Mouse (Mus musculus) CH12.LX (cell line): ENCODE measurements around the gene Fli1. TPM values are rescaled to one million over a fixed set of nuclear protein-coding genes. Genes with fewer than 3 reads are reported as not detected.

Experiments
- DNase-seq: peaks from one replicate; pipeline ENCODE4 v3.0.0-alpha.2; 2013; ENCODE audit errors: extremely low read depth
- H3K27ac ChIP-seq: 2 replicates; pipeline ENCODE4 v1.5.1; 2012; ENCODE audit warnings: low read depth, mild to moderate bottlenecking, control low read depth, moderate library complexity; ENCODE audit not compliant: insufficient read depth
- H3K27me3 ChIP-seq: replicated peaks from 2 replicates; pipeline ENCODE3; 2012; ENCODE audit warnings: inconsistent platforms
- H3K36me3 ChIP-seq, 2 experiments: replicated peaks in 1 of 2; 2 replicates each; pipeline versions ENCODE3 to v1.6.1; 2012; ENCODE audit warnings: inconsistent platforms in 1 of 2, low read length in 1 of 2, mild to moderate bottlenecking in 1 of 2, mixed read lengths in 1 of 2, moderate library complexity in 1 of 2; ENCODE audit not compliant: control insufficient read depth in 1 of 2, insufficient read depth in 1 of 2
- H3K4me1 ChIP-seq, 2 experiments: 2 replicates each; pipeline ENCODE4 v1.6.1; 2012; ENCODE audit warnings: inconsistent platforms in 1 of 2, moderate library complexity in 1 of 2; ENCODE audit not compliant: insufficient read depth in 2 of 2, control insufficient read depth in 1 of 2
- H3K4me2 ChIP-seq: 2 replicates; pipeline ENCODE4 v1.6.1; 2012; ENCODE audit warnings: low read depth, mild to moderate bottlenecking, control low read depth; ENCODE audit not compliant: poor library complexity, insufficient read depth, severe bottlenecking
- H3K4me3 ChIP-seq, 3 experiments: fragments of 150-350 bp in 1 of 3; sonication (generic) in 1 of 3; replicated peaks in 1 of 3; 2 replicates each; pipeline versions ENCODE3 to v1.5.1; 2011 to 2012; ENCODE audit warnings: low read depth in 2 of 3, low read length in 2 of 3, mild to moderate bottlenecking in 2 of 3, moderate library complexity in 2 of 3, control low read depth in 1 of 3, improper control_type of control experiment in 1 of 3, inconsistent platforms in 1 of 3, mixed read lengths in 1 of 3; ENCODE audit not compliant: poor library complexity in 1 of 3
- H3K79me2 ChIP-seq: replicated peaks from 2 replicates; pipeline ENCODE4 v1.6.1; 2012; ENCODE audit warnings: mild to moderate bottlenecking, moderate library complexity; ENCODE audit not compliant: control insufficient read depth, poor library complexity, insufficient read depth, severe bottlenecking; ENCODE audit errors: extremely low read depth
- H3K9ac ChIP-seq: 2 replicates; pipeline ENCODE4 v1.6.1; 2012; ENCODE audit warnings: low read depth, mild to moderate bottlenecking, control low read depth, moderate library complexity; ENCODE audit not compliant: insufficient read depth
- H3K9me3 ChIP-seq: replicated peaks from 2 replicates; pipeline ENCODE3; 2012; ENCODE audit warnings: low read length, inconsistent platforms, mixed read lengths
- BHLHE40 ChIP-seq: IDR thresholded peaks from 2 replicates; pipeline ENCODE4 v1.6.1; 2011; ENCODE audit warnings: mild to moderate bottlenecking, low read depth, low read length, improper control_type of control experiment
- CHD1 ChIP-seq: IDR thresholded peaks from 2 replicates; pipeline ENCODE4 v1.6.1; 2012; ENCODE audit warnings: low read depth, low read length, improper control_type of control experiment, inconsistent platforms
- CHD2 ChIP-seq: IDR thresholded peaks from 2 replicates; pipeline ENCODE4 v1.6.1; 2011; ENCODE audit warnings: low read length, improper control_type of control experiment
- CTCF ChIP-seq, 2 experiments: IDR thresholded peaks in 1 of 2; conservative IDR thresholded peaks in 1 of 2; 2 replicates each; pipeline ENCODE4 v1.5.1; 2011 to 2012; ENCODE audit warnings: low read depth in 2 of 2, low read length in 2 of 2, improper control_type of control experiment in 1 of 2, inconsistent platforms in 1 of 2, mild to moderate bottlenecking in 1 of 2, moderate library complexity in 1 of 2
- E2F4 ChIP-seq: IDR thresholded peaks from 2 replicates; pipeline ENCODE4 v1.6.1; 2011; ENCODE audit warnings: low read depth, low read length, improper control_type of control experiment; ENCODE audit not compliant: insufficient replicate concordance
- EP300 ChIP-seq: IDR thresholded peaks from 2 replicates; pipeline ENCODE4 v1.6.1; 2011; ENCODE audit warnings: low read length, improper control_type of control experiment
- GABPA ChIP-seq: IDR thresholded peaks from 2 replicates; pipeline ENCODE4 v1.6.1; 2012; ENCODE audit warnings: low read depth, low read length, improper control_type of control experiment, inconsistent platforms; ENCODE audit not compliant: insufficient replicate concordance
- JUND ChIP-seq: conservative IDR thresholded peaks from 2 replicates; pipeline ENCODE4 v1.6.1; 2011; ENCODE audit warnings: low read depth, low read length, improper control_type of control experiment
- MAFK ChIP-seq: IDR thresholded peaks from 2 replicates; pipeline ENCODE4 v1.6.1; 2011; ENCODE audit warnings: low read length, improper control_type of control experiment; ENCODE audit not compliant: insufficient replicate concordance
- MAX ChIP-seq: IDR thresholded peaks from 2 replicates; pipeline ENCODE4 v1.6.1; 2011; ENCODE audit warnings: low read length, improper control_type of control experiment
- MXI1 ChIP-seq: IDR thresholded peaks from 2 replicates; pipeline ENCODE4 v1.6.1; 2011; ENCODE audit warnings: mild to moderate bottlenecking, low read depth, low read length, improper control_type of control experiment
- MYC ChIP-seq: IDR thresholded peaks from 2 replicates; pipeline ENCODE4 v1.6.1; 2011; ENCODE audit warnings: low read depth, mild to moderate bottlenecking, improper control_type of control experiment, low read length
- PAX5 ChIP-seq: IDR thresholded peaks from 2 replicates; pipeline ENCODE4 v1.6.1; 2012; ENCODE audit warnings: low read length, inconsistent platforms, mixed read lengths
- POLR2A ChIP-seq: IDR thresholded peaks from 2 replicates; pipeline ENCODE4 v1.6.1; 2011; ENCODE audit warnings: low read depth, mild to moderate bottlenecking, improper control_type of control experiment, low read length
- POLR2AphosphoS2 ChIP-seq: IDR thresholded peaks from 2 replicates; pipeline ENCODE4 v1.6.1; 2011; ENCODE audit warnings: low read depth, low read length, improper control_type of control experiment
- RAD21 ChIP-seq: IDR thresholded peaks from 2 replicates; pipeline ENCODE4 v1.6.1; 2011; ENCODE audit warnings: low read depth, mild to moderate bottlenecking, low read length, improper control_type of control experiment, moderate library complexity
- SIN3A ChIP-seq: IDR thresholded peaks from 2 replicates; pipeline ENCODE4 v1.6.1; 2012; ENCODE audit warnings: low read length, improper control_type of control experiment, inconsistent platforms
- SMC3 ChIP-seq: IDR thresholded peaks from 2 replicates; pipeline ENCODE4 v1.6.1; 2011; ENCODE audit warnings: low read depth, low read length, improper control_type of control experiment
- TBP ChIP-seq: conservative IDR thresholded peaks from 2 replicates; pipeline ENCODE4 v1.6.1; 2011; ENCODE audit warnings: low read depth, low read length, improper control_type of control experiment
- TCF12 ChIP-seq: IDR thresholded peaks from 2 replicates; pipeline ENCODE4 v1.6.1; 2014; ENCODE audit warnings: low read depth, mild to moderate bottlenecking, inconsistent platforms, low read length, improper control_type of control experiment
- USF1 ChIP-seq: IDR thresholded peaks from 2 replicates; pipeline ENCODE4 v1.6.1; 2014; ENCODE audit warnings: low read depth, mild to moderate bottlenecking, inconsistent platforms, low read length, improper control_type of control experiment
- USF2 ChIP-seq: conservative IDR thresholded peaks from 2 replicates; pipeline ENCODE4 v1.6.1; 2011; ENCODE audit warnings: low read depth, low read length, improper control_type of control experiment
- ZKSCAN1 ChIP-seq: IDR thresholded peaks from 2 replicates; pipeline ENCODE4 v1.6.1; 2012; ENCODE audit warnings: low read depth, inconsistent platforms, low read length, improper control_type of control experiment, borderline replicate concordance
- ZNF384 ChIP-seq: IDR thresholded peaks from 2 replicates; pipeline ENCODE4 v1.6.1; 2012; ENCODE audit warnings: low read depth, low read length, improper control_type of control experiment, inconsistent platforms
- dilution Hi-C: fragments of 300-500 bp; cut with MboI; formaldehyde crosslinking; loops from 2 replicates; pipeline ENCODE4 v1.14.3; 2020; ENCODE audit warnings: low sequenced_read_pairs; ENCODE audit not compliant: extremely low pct_unique_long_range_greater_than_20kb, extremely low pct_ligation_motif_present
- in situ Hi-C: fragments of 300-500 bp; cut with MboI; formaldehyde crosslinking; loops from 3 replicates; pipeline ENCODE4 v1.14.3; 2019; ENCODE audit warnings: low sequenced_read_pairs, low pct_ligation_motif_present, low pct_unique_long_range_greater_than_20kb, mixed read lengths
- polyA plus RNA-seq: library from polyadenylated mRNA; unstranded; fragments of >175 nt; gene quantifications from 2 replicates; pipeline ENCODE4 v1.2.1, GENCODE M21; 2012; ENCODE audit warnings: low read depth; ENCODE audit not compliant: insufficient read length
- total RNA-seq, 2 experiments: library from RNA; depleted of rRNA; stranded (reverse); fragments of 300-350 nt in 1 of 2; fragments of >200 nt in 1 of 2; gene quantifications; 2 replicates each; pipeline ENCODE4 v1.2.3; 2012 to 2014

Fli1 gene
- total and polyA plus RNA-seq, 3 experiments: 20.3 to 29.3 (median 20.8) TPM

DNA sequence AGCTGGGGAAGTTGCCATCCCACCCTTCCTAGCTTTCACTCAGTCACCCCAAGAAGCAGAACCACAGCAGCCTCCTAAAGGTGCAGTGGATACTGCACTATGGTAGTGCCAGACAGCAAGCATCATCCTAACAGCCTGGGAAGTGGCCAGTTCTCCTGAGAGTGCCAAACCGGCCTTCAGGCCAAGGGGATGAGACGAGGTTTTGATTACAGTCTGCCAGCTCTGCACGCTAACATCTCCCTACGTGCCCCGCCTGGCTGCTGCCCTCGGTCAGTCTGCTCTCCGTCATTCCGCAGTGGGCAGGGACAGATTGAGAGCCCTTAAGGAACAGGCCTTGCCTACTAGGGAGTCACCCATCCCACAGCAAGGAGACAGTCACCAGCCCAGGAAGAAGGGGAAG is 75.8 kb downstream of the Fli1 start:
- TF ChIP-seq MAX: no peak
- no peak for TF ChIP-seq USF1
- TF ChIP-seq CHD2: no peak
- TF ChIP-seq PAX5: no peak
- TF ChIP-seq POLR2AphosphoS2: no peak
- no peak for TF ChIP-seq SIN3A
- TF ChIP-seq CTCF (conservative IDR thresholded peaks at IDR 0.05 in 1 of 2, IDR thresholded peaks at IDR 0.05 in 1 of 2; ENCODE audit: low read depth in 2 of 2, low read length in 2 of 2): no peak
- TF ChIP-seq SMC3: no peak
- no peak for TF ChIP-seq MYC
- dilution Hi-C loops: no loop called here
- H3K36me3 ChIP-seq: peaks cover 58 to 96% of the 10 kb centered on the region in 2 experiments

DNA sequence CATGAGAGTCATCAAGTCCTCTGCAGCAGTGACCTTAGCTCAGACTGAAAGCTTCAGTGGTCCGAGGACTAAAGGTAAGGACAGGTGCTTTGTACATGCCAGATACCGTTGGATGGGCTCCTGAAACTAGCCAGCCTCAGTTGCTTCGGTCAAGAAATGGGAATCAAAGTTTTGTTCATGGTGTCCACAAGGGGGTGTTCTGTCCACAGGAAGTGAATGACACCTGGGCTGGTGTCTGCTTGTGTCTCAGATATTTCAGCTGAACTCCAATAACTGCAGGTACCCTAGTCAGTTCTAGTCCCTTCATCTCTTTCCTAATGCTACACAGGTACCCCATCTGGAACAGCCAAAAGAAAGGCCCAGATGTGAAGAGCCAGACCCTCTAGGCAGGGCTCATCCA is 86.0 kb downstream of the Fli1 start:
- H3K4me2 ChIP-seq: no peak overlapping the region
- H3K27ac ChIP-seq: no peak overlapping the region
- H3K27me3 ChIP-seq: no peaks in the 10 kb centered on the region
- DNase-seq: peak; percentile 33
- in situ Hi-C loops: no loop called here
- peaks cover 0 to 6% of the 10 kb centered on the region in 2 experiments; a peak in 2 of 4 replicates for H3K4me1 ChIP-seq
- no peaks in the 10 kb centered on the region; the same call in 1 of the 2 replicates for H3K79me2 ChIP-seq
- peaks cover 60 to 94% of the 10 kb centered on the region in 2 experiments for H3K36me3 ChIP-seq
- H3K9me3 ChIP-seq: no peaks in the 10 kb centered on the region
- no peak overlapping the region for H3K4me3 ChIP-seq
- TF ChIP-seq MXI1 (no peak), USF2 (no peak), MYC (no peak), SMC3 (peak; percentile 85), TCF12 (no peak), RAD21 (peak; percentile 82), ZNF384 (no peak), CTCF (conservative IDR thresholded peaks at IDR 0.05 in 1 of 2, IDR thresholded peaks at IDR 0.05 in 1 of 2; ENCODE audit: low read depth in 2 of 2, low read length in 2 of 2) (peak in 1 of 2 experiments; percentile 74; a peak in 3 of 4 replicates)
- dilution Hi-C loops: no loop called here
- H3K9ac ChIP-seq: no peak overlapping the region

More for the DNA sequence above, 75.8 kb downstream of the Fli1 start:
- Histone ChIP-seq H3K4me2 (no peak overlapping the region), H3K27me3 (no peaks in the 10 kb centered on the region), H3K79me2 (no peaks in the 10 kb centered on the region), H3K27ac (no peak overlapping the region), H3K9ac (no peak overlapping the region), H3K9me3 (no peaks in the 10 kb centered on the region), H3K4me1 (peaks cover 0 to 24% of the 10 kb centered on the region in 2 experiments; a peak in 2 of 4 replicates), H3K4me3 (no peak overlapping the region)
- in situ Hi-C loops: no loop called here
- DNase-seq: no peak

DNA sequence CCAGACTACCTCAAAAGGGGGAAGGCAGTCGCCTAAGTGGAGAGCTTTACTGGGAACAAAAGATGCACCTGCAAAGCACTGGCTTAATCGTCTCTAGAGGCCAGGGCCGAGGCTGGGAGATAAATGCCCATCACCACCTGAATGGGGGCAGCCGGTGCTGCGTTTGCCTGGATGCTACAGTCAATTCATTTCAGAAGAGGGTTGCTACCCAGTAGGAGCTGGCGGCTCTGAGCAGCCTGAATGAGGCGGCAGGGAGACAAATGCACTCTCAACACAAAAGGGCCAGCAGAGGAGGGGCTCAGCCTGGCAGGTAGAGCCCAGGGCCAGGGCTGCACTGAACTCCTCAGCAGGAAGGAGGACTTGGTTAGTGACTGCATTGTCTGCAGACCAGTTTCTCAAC is 92.5 kb downstream of the Fli1 start:
- no peak overlapping the region for H3K4me3 ChIP-seq
- TF ChIP-seq BHLHE40: no peak
- TF ChIP-seq USF1: no peak
- no peak for TF ChIP-seq PAX5
- no peak for TF ChIP-seq TCF12
- no peak for TF ChIP-seq GABPA
- TF ChIP-seq EP300: no peak
- no peak for TF ChIP-seq CHD1
- TF ChIP-seq JUND: no peak
- TF ChIP-seq MAX: no peak
- no peak for TF ChIP-seq POLR2A
- TF ChIP-seq CTCF (conservative IDR thresholded peaks at IDR 0.05 in 1 of 2, IDR thresholded peaks at IDR 0.05 in 1 of 2; ENCODE audit: low read depth in 2 of 2, low read length in 2 of 2): no peak
- no peak for TF ChIP-seq ZKSCAN1
- no peak for TF ChIP-seq MAFK
- TF ChIP-seq USF2: no peak
- no peak for TF ChIP-seq E2F4
- no peak for TF ChIP-seq POLR2AphosphoS2
- no peak for TF ChIP-seq TBP
- TF ChIP-seq, all 38 proteins: peak for 0
- H3K4me2 ChIP-seq: no peak overlapping the region
- no peak for DNase-seq
- in situ Hi-C loops (no loop called here), dilution Hi-C loops (no loop called here)
- H3K79me2 ChIP-seq: no peaks in the 10 kb centered on the region; the same call in 1 of the 2 replicates
- H3K27me3 ChIP-seq: no peaks in the 10 kb centered on the region
- no peak overlapping the region for H3K9ac ChIP-seq
- H3K36me3 ChIP-seq: peaks cover 44 to 91% of the 10 kb centered on the region in 2 experiments
- H3K27ac ChIP-seq: no peak overlapping the region
- H3K9me3 ChIP-seq: no peaks in the 10 kb centered on the region
- H3K4me1 ChIP-seq: peaks cover 0 to 14% of the 10 kb centered on the region in 2 experiments; a peak in 2 of 4 replicates
